Mouse (Mus musculus): ENCODE data around the gene Ifitm2.
"Not testable (repeated sequence)": the region's sequence is repeated elsewhere in the genome, so short reads cannot be mapped to it uniquely, and the experiment has no call there.

- not testable (repeated sequence) for TF ChIP-seq CTCF (IDR thresholded peaks at IDR 0.05; ENCODE audit: extremely low read depth, insufficient read depth, insufficient read length, insufficient replicate concordance); POLR2A (IDR thresholded peaks at IDR 0.05; ENCODE audit: low read depth, low read length)
These were observed 20.9 kb upstream of the Ifitm2 start for GRCm38 (mm10) chr7:140976720-140977119.
